Mouse (Mus musculus) CH12.LX (cell line): ENCODE results near the gene Dnajc1. TPM values are rescaled to one million over a fixed set of nuclear protein-coding genes. Genes with fewer than 3 reads are reported as not detected.

ENCODE experiments used
- DNase-seq: peaks from one replicate; pipeline ENCODE4 v3.0.0-alpha.2; 2013; ENCODE audit errors: extremely low read depth
- H3K27ac ChIP-seq: 2 replicates; pipeline ENCODE4 v1.5.1; 2012; ENCODE audit warnings: low read depth, mild to moderate bottlenecking, control low read depth, moderate library complexity; ENCODE audit not compliant: insufficient read depth
- H3K27me3 ChIP-seq: replicated peaks from 2 replicates; pipeline ENCODE3; 2012; ENCODE audit warnings: inconsistent platforms
- H3K36me3 ChIP-seq, 2 experiments: replicated peaks in 1 of 2; 2 replicates each; pipeline versions ENCODE3 to v1.6.1; 2012; ENCODE audit warnings: inconsistent platforms in 1 of 2, low read length in 1 of 2, mild to moderate bottlenecking in 1 of 2, mixed read lengths in 1 of 2, moderate library complexity in 1 of 2; ENCODE audit not compliant: control insufficient read depth in 1 of 2, insufficient read depth in 1 of 2
- H3K4me1 ChIP-seq, 2 experiments: 2 replicates each; pipeline ENCODE4 v1.6.1; 2012; ENCODE audit warnings: inconsistent platforms in 1 of 2, moderate library complexity in 1 of 2; ENCODE audit not compliant: insufficient read depth in 2 of 2, control insufficient read depth in 1 of 2
- H3K4me2 ChIP-seq: 2 replicates; pipeline ENCODE4 v1.6.1; 2012; ENCODE audit warnings: low read depth, mild to moderate bottlenecking, control low read depth; ENCODE audit not compliant: poor library complexity, insufficient read depth, severe bottlenecking
- H3K4me3 ChIP-seq, 3 experiments: fragments of 150-350 bp in 1 of 3; sonication (generic) in 1 of 3; replicated peaks in 1 of 3; 2 replicates each; pipeline versions ENCODE3 to v1.5.1; 2011 to 2012; ENCODE audit warnings: low read depth in 2 of 3, low read length in 2 of 3, mild to moderate bottlenecking in 2 of 3, moderate library complexity in 2 of 3, control low read depth in 1 of 3, improper control_type of control experiment in 1 of 3, inconsistent platforms in 1 of 3, mixed read lengths in 1 of 3; ENCODE audit not compliant: poor library complexity in 1 of 3
- H3K79me2 ChIP-seq: replicated peaks from 2 replicates; pipeline ENCODE4 v1.6.1; 2012; ENCODE audit warnings: mild to moderate bottlenecking, moderate library complexity; ENCODE audit not compliant: control insufficient read depth, poor library complexity, insufficient read depth, severe bottlenecking; ENCODE audit errors: extremely low read depth
- H3K9ac ChIP-seq: 2 replicates; pipeline ENCODE4 v1.6.1; 2012; ENCODE audit warnings: low read depth, mild to moderate bottlenecking, control low read depth, moderate library complexity; ENCODE audit not compliant: insufficient read depth
- H3K9me3 ChIP-seq: replicated peaks from 2 replicates; pipeline ENCODE3; 2012; ENCODE audit warnings: low read length, inconsistent platforms, mixed read lengths
- BHLHE40 ChIP-seq: IDR thresholded peaks from 2 replicates; pipeline ENCODE4 v1.6.1; 2011; ENCODE audit warnings: mild to moderate bottlenecking, low read depth, low read length, improper control_type of control experiment
- CHD2 ChIP-seq: IDR thresholded peaks from 2 replicates; pipeline ENCODE4 v1.6.1; 2011; ENCODE audit warnings: low read length, improper control_type of control experiment
- CTCF ChIP-seq, 2 experiments: IDR thresholded peaks in 1 of 2; conservative IDR thresholded peaks in 1 of 2; 2 replicates each; pipeline ENCODE4 v1.5.1; 2011 to 2012; ENCODE audit warnings: low read depth in 2 of 2, low read length in 2 of 2, improper control_type of control experiment in 1 of 2, inconsistent platforms in 1 of 2, mild to moderate bottlenecking in 1 of 2, moderate library complexity in 1 of 2
- EP300 ChIP-seq: IDR thresholded peaks from 2 replicates; pipeline ENCODE4 v1.6.1; 2011; ENCODE audit warnings: low read length, improper control_type of control experiment
- GABPA ChIP-seq: IDR thresholded peaks from 2 replicates; pipeline ENCODE4 v1.6.1; 2012; ENCODE audit warnings: low read depth, low read length, improper control_type of control experiment, inconsistent platforms; ENCODE audit not compliant: insufficient replicate concordance
- IRF4 ChIP-seq: IDR thresholded peaks from 2 replicates; pipeline ENCODE4 v1.6.1; 2014; ENCODE audit warnings: low read depth, mild to moderate bottlenecking, inconsistent platforms, low read length, improper control_type of control experiment
- MAFK ChIP-seq: IDR thresholded peaks from 2 replicates; pipeline ENCODE4 v1.6.1; 2011; ENCODE audit warnings: low read length, improper control_type of control experiment; ENCODE audit not compliant: insufficient replicate concordance
- MAX ChIP-seq: IDR thresholded peaks from 2 replicates; pipeline ENCODE4 v1.6.1; 2011; ENCODE audit warnings: low read length, improper control_type of control experiment
- MAZ ChIP-seq: IDR thresholded peaks from 2 replicates; pipeline ENCODE4 v1.6.1; 2012; ENCODE audit warnings: low read depth, mild to moderate bottlenecking, inconsistent platforms, low read length, improper control_type of control experiment, moderate library complexity
- MYC ChIP-seq: IDR thresholded peaks from 2 replicates; pipeline ENCODE4 v1.6.1; 2011; ENCODE audit warnings: low read depth, mild to moderate bottlenecking, improper control_type of control experiment, low read length
- NRF1 ChIP-seq: IDR thresholded peaks from 2 replicates; pipeline ENCODE4 v1.6.1; 2014; ENCODE audit warnings: low read depth, mild to moderate bottlenecking, inconsistent platforms, low read length, improper control_type of control experiment, moderate library complexity
- PAX5 ChIP-seq: IDR thresholded peaks from 2 replicates; pipeline ENCODE4 v1.6.1; 2012; ENCODE audit warnings: low read length, inconsistent platforms, mixed read lengths
- POLR2A ChIP-seq: IDR thresholded peaks from 2 replicates; pipeline ENCODE4 v1.6.1; 2011; ENCODE audit warnings: low read depth, mild to moderate bottlenecking, improper control_type of control experiment, low read length
- POLR2AphosphoS2 ChIP-seq: IDR thresholded peaks from 2 replicates; pipeline ENCODE4 v1.6.1; 2011; ENCODE audit warnings: low read depth, low read length, improper control_type of control experiment
- RAD21 ChIP-seq: IDR thresholded peaks from 2 replicates; pipeline ENCODE4 v1.6.1; 2011; ENCODE audit warnings: low read depth, mild to moderate bottlenecking, low read length, improper control_type of control experiment, moderate library complexity
- RCOR1 ChIP-seq: conservative IDR thresholded peaks from 2 replicates; pipeline ENCODE4 v1.6.1; 2012; ENCODE audit warnings: low read depth, mild to moderate bottlenecking, inconsistent platforms, low read length, improper control_type of control experiment
- SIN3A ChIP-seq: IDR thresholded peaks from 2 replicates; pipeline ENCODE4 v1.6.1; 2012; ENCODE audit warnings: low read length, improper control_type of control experiment, inconsistent platforms
- TBP ChIP-seq: conservative IDR thresholded peaks from 2 replicates; pipeline ENCODE4 v1.6.1; 2011; ENCODE audit warnings: low read depth, low read length, improper control_type of control experiment
- TCF12 ChIP-seq: IDR thresholded peaks from 2 replicates; pipeline ENCODE4 v1.6.1; 2014; ENCODE audit warnings: low read depth, mild to moderate bottlenecking, inconsistent platforms, low read length, improper control_type of control experiment
- USF1 ChIP-seq: IDR thresholded peaks from 2 replicates; pipeline ENCODE4 v1.6.1; 2014; ENCODE audit warnings: low read depth, mild to moderate bottlenecking, inconsistent platforms, low read length, improper control_type of control experiment
- USF2 ChIP-seq: conservative IDR thresholded peaks from 2 replicates; pipeline ENCODE4 v1.6.1; 2011; ENCODE audit warnings: low read depth, low read length, improper control_type of control experiment
- ZC3H11A ChIP-seq: IDR thresholded peaks from 2 replicates; pipeline ENCODE4 v1.6.1; 2012; ENCODE audit warnings: low read depth, mild to moderate bottlenecking, inconsistent platforms, low read length, improper control_type of control experiment
- ZKSCAN1 ChIP-seq: IDR thresholded peaks from 2 replicates; pipeline ENCODE4 v1.6.1; 2012; ENCODE audit warnings: low read depth, inconsistent platforms, low read length, improper control_type of control experiment, borderline replicate concordance
- ZMIZ1 ChIP-seq: IDR thresholded peaks from 2 replicates; pipeline ENCODE4 v1.6.1; 2012; ENCODE audit warnings: low read depth, mild to moderate bottlenecking, inconsistent platforms, low read length, improper control_type of control experiment
- ZNF384 ChIP-seq: IDR thresholded peaks from 2 replicates; pipeline ENCODE4 v1.6.1; 2012; ENCODE audit warnings: low read depth, low read length, improper control_type of control experiment, inconsistent platforms
- dilution Hi-C: fragments of 300-500 bp; cut with MboI; formaldehyde crosslinking; loops from 2 replicates; pipeline ENCODE4 v1.14.3; 2020; ENCODE audit warnings: low sequenced_read_pairs; ENCODE audit not compliant: extremely low pct_unique_long_range_greater_than_20kb, extremely low pct_ligation_motif_present
- in situ Hi-C: fragments of 300-500 bp; cut with MboI; formaldehyde crosslinking; loops from 3 replicates; pipeline ENCODE4 v1.14.3; 2019; ENCODE audit warnings: low sequenced_read_pairs, low pct_ligation_motif_present, low pct_unique_long_range_greater_than_20kb, mixed read lengths
- polyA plus RNA-seq: library from polyadenylated mRNA; unstranded; fragments of >175 nt; gene quantifications from 2 replicates; pipeline ENCODE4 v1.2.1, GENCODE M21; 2012; ENCODE audit warnings: low read depth; ENCODE audit not compliant: insufficient read length
- total RNA-seq, 2 experiments: library from RNA; depleted of rRNA; stranded (reverse); fragments of 300-350 nt in 1 of 2; fragments of >200 nt in 1 of 2; gene quantifications; 2 replicates each; pipeline ENCODE4 v1.2.3; 2012 to 2014

Gene Dnajc1
- total and polyA plus RNA-seq, 3 experiments = 13.5 to 32.9 (median 17.1) TPM

GRCm38 (mm10) chr2:18441871-18442270, 49.2 kb upstream of the Dnajc1 start:
- Histone ChIP-seq H3K4me3 (no peak overlapping the region), H3K36me3 (no peaks in the 10 kb centered on the region), H3K9ac (no peak overlapping the region), H3K4me1 (peaks cover 0 to 7% of the 10 kb centered on the region in 2 experiments; a peak in 2 of 4 replicates), H3K27me3 (no peaks in the 10 kb centered on the region), H3K27ac (no peak overlapping the region), H3K79me2 (no peaks in the 10 kb centered on the region), H3K9me3 (no peaks in the 10 kb centered on the region), H3K4me2 (no peak overlapping the region)
- in situ Hi-C loops (no loop called here), dilution Hi-C loops (no loop called here)
- DNase-seq = no peak
- TF ChIP-seq GABPA = no peak
- no peak for TF ChIP-seq SIN3A
- no peak for TF ChIP-seq EP300
- TF ChIP-seq RAD21 = no peak
- TF ChIP-seq POLR2AphosphoS2 = no peak
- TF ChIP-seq CTCF (conservative IDR thresholded peaks at IDR 0.05 in 1 of 2, IDR thresholded peaks at IDR 0.05 in 1 of 2; ENCODE audit: low read depth in 2 of 2, low read length in 2 of 2) = no peak
- TF ChIP-seq ZNF384 = no peak
- no peak for TF ChIP-seq MYC
- no peak for TF ChIP-seq ZMIZ1
- TF ChIP-seq MAX = no peak

DNA sequence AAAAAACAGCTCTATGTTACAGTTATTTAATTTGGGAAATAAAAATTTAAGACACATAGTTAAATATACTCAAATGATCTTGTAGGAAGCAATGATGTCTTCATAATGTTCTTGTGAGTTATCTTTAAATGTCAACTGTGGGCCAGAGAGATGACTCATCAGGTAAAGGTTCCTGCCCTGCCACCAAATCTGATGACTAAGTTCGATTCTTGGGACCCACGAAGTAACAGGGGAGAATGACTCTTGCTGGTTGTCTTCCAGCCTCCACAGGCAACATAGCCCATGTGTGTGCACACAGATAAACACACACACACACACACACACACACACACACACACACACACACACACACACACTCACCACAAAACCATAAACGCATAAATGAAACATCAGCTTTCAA, 22.6 kb upstream of the Dnajc1 start:
- no peak for DNase-seq
- no peak overlapping the region for H3K27ac ChIP-seq
- TF ChIP-seq PAX5 (no peak), TCF12 (no peak), CTCF (conservative IDR thresholded peaks at IDR 0.05 in 1 of 2, IDR thresholded peaks at IDR 0.05 in 1 of 2; ENCODE audit: low read depth in 2 of 2, low read length in 2 of 2) (no peak), IRF4 (no peak), MAX (no peak)
- TF ChIP-seq, all 38 proteins: peak for 0
- peaks cover 0 to 7% of the 10 kb centered on the region in 2 experiments; a peak in 1 of 4 replicates for H3K4me1 ChIP-seq
- no peak overlapping the region for H3K9ac ChIP-seq
- no peaks in the 10 kb centered on the region for H3K9me3 ChIP-seq
- no peaks in the 10 kb centered on the region for H3K79me2 ChIP-seq
- in situ Hi-C loops (no loop called here), dilution Hi-C loops (no loop called here)
- H3K36me3 ChIP-seq = no peaks in the 10 kb centered on the region
- H3K4me2 ChIP-seq = no peak overlapping the region
- H3K27me3 ChIP-seq = no peaks in the 10 kb centered on the region
- no peak overlapping the region for H3K4me3 ChIP-seq

GRCm38 (mm10) chr2:18403679-18404078, 11.0 kb upstream of the Dnajc1 start:
- Histone ChIP-seq H3K4me1 (peaks cover 3 to 13% of the 10 kb centered on the region in 2 experiments; a peak in 3 of 4 replicates), H3K9ac (no peak overlapping the region), H3K4me2 (no peak overlapping the region), H3K79me2 (no peaks in the 10 kb centered on the region), H3K9me3 (no peaks in the 10 kb centered on the region), H3K27me3 (no peaks in the 10 kb centered on the region), H3K4me3 (no peak overlapping the region), H3K36me3 (no peaks in the 10 kb centered on the region), H3K27ac (no peak overlapping the region)
- in situ Hi-C loops = no loop called here
- no peak for DNase-seq
- dilution Hi-C loops = no loop called here
- TF ChIP-seq MAZ (no peak), MYC (no peak), GABPA (no peak), BHLHE40 (peak; percentile 52; the same call in 1 of the 2 replicates), ZC3H11A (no peak), ZMIZ1 (no peak), TBP (no peak), MAX (no peak), USF1 (no peak), CHD2 (no peak), SIN3A (no peak), RCOR1 (no peak), POLR2A (no peak), POLR2AphosphoS2 (no peak), MAFK (no peak), NRF1 (no peak), IRF4 (0 out of 2 replicates have a peak, but pooled peaks have one; percentile 38), ZKSCAN1 (no peak), TCF12 (no peak), CTCF (conservative IDR thresholded peaks at IDR 0.05 in 1 of 2, IDR thresholded peaks at IDR 0.05 in 1 of 2; ENCODE audit: low read depth in 2 of 2, low read length in 2 of 2) (no peak), USF2 (no peak)
